Mouse (Mus musculus) large intestine, adult 2 months (tissue): ENCODE data around the gene Bmp8a. TPM values are rescaled to one million over a fixed set of nuclear protein-coding genes. Genes with fewer than 3 reads are reported as not detected.
"Not testable (repeated sequence)": the region's sequence is repeated elsewhere in the genome, so short reads cannot be mapped to it uniquely, and the experiment has no call there.

Experiments used
- DNase-seq: peaks from one replicate; pipeline ENCODE4 v3.0.0-alpha.2; 2012; ENCODE audit warnings: low read depth, low spot score
- WGBS: fragments of 180-500 bp; shearing (Covaris S2); methylation state at CpG from one replicate; pipeline ENCODE4 v1.1.7; 2018; 5-methylcytosine and 5-hydroxymethylcytosine counted together
- polyA plus RNA-seq: library from polyadenylated mRNA; depleted of rRNA; stranded (reverse); fragments of >200 nt; gene quantifications from 2 replicates; pipeline ENCODE4 v1.2.3, GENCODE M21; 2012; rRNA removed

The Bmp8a gene
- 4.2 and 12.7 TPM in 2 replicates for polyA plus RNA-seq

DNA sequence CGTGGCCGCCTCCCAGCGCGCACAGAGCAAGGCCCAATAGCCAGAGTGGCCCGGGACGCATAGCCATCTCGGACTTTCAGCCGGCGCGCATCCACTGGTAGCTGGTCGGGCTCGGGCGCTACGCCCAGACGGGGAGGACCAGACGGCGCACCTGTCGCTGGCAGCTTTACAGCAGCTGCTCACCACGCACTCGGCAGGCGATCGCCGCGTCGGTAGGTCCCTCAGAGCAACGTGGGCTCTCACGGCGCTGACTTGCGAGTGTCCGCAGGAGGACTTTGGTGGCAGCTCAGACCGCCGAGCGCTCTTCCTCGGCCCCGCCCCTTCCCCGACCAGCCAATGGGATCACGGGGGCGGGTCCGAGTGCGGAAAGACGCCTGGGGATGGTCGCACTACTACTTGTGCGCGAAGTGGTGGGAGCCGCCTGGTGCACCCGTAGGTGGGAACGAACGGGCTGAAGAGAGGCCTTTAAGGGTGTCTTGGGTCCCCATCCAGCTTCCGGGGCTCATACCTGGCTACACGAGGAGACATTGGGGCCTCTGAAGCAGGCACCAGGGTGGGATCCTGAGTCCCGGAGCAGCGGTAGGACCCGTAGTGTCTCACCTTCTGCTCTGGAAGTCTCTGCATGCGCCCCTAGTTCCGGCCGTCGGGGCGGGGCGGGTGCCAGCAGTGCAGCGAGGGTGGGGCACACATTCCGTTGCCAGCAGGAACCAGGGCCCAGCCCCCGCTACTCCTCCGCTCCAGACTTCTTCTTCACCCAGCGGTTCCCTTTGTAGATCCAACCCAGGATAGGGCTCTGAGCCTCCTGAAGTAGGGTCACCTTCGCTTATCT lies at the start of gene Bmp8a:
Gene Bmp8a (minus strand): TSS at position 611 of the 829 bp plus-strand sequence.
- peak; percentile 44 for DNase-seq
- WGBS, result under 1% methylated on average over 65 of the region's 65 CpGs

DNA sequence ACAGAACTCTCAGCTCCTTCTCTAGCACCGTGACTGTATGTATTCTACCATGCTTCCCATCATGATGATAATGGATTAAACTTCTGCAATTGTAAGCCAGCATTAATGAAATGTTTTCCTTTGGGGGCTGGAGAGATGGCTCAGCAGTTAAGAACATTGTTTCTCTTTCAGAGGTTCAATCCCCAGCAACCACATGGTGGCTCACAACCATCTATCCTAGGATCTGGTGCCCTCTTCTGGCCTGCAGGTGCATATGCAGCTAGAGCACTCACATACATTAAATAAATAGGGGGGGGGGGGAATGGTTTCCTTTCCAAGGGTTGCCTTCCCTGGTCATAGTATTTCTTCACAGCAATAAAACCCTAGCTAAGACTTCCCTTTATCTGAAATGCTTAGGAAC lies 49.1 kb upstream of the Bmp8a start:
- no peak for DNase-seq
- WGBS, result 100% methylated on average over 1 of the region's 1 CpGs

DNA sequence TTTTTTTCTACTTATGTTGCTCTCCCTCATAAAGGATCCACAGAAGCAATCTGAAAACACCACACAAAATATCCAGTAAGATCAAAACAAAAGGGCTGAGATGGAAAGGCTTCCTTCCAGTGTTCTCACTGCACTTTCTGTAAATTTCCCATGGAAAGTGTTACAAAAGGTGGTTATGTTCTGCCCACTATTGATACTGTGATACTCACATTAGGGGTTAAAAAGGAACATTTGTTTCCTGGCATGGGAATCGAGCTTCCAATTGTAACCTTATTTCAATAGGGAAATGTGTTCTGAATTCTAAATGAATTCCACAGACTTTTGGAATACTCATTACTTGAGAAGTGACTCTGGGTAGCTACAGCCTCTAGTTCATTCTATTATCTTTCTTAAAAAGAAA lies 42.0 kb upstream of the Bmp8a start:
- 72% methylated on average over 1 of the region's 1 CpGs for WGBS
- DNase-seq, result no peak

DNA sequence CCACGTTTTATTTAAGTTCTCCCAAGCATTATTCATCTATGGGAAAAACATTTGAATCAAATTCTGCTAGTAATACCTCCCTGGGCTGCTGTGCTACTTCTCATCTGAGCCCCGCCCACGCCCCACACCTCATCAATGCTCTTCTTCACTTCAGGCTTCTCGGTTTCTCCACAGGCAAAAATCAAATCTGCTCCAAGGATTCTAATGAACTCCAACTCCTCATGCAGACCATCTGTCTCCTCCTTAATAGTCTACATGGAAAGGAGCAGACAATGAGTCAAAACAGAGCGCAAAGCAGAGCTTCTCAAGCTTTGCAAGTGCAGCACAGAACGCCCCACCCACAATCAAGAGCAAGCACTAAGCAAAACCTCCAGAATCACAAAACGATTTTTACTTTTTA lies 40.1 kb upstream of the Bmp8a start:
- 90% methylated on average over 7 of the region's 7 CpGs for WGBS

DNA sequence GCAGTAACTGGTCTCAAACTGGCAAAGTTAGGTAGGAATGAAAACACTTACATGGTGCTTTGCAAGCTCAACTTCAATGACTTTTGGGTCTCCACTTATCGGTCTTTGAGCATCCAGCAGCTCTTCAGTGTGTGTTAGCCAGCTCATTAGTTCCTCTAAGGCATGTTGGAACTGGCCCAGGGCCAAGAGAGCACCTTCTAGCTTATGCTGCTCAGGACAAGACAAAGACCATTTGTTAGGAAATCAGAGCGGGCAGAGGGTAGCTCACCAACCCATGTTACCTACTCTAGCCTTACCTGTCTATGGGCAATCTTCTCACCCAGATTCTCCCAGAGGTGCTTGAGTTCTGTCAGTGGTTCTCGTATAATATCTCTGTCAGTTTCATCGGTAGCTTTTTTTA lies 39.0 kb upstream of the Bmp8a start:
- WGBS, result 92% methylated on average over 4 of the region's 4 CpGs
- no peak for DNase-seq

More for the DNA sequence above, 40.1 kb upstream of the Bmp8a start:
- no peak for DNase-seq

DNA sequence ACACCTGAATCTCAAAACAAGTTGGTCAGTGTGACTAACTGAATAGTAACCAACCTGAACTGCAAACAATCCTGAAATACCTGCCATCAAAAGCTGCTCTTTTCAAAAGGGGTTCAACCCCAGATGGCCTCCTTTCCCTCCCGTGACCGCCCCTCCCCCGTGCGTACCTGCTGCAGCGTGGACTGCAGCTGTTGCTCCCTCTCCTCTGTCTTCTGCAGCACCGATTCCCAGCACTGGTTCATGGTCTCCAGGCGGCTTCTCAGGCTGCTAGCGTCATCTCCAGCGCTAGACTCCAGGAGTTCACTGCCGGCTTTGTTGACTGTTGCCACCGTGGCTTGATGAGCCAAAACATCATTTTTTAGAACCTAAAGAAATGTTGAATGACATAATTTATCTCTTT lies 38.5 kb upstream of the Bmp8a start:
- DNase-seq, result no peak
- WGBS, result 93% methylated on average over 11 of the region's 11 CpGs

DNA sequence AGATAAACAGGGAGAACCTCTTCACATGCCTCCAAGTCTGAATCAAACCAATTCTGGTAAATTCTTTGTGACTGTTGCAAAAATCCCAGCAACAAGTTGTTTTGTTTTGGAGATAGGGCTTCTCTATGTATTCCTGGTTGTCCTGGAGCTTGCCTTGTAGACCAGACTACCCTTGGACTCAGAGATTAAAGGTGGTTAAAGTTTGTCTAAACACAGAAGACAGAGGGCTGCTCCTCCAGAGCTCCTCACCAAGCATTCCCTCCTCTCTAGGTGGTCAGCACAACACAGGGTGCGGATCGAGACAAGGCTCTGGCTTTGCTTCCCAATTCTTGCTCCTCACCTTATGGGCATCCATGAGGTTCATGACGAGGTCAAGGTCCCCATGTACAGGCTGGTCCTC lies 33.0 kb upstream of the Bmp8a start:
- WGBS, result 94% methylated on average over 3 of the region's 3 CpGs
- no peak for DNase-seq

DNA sequence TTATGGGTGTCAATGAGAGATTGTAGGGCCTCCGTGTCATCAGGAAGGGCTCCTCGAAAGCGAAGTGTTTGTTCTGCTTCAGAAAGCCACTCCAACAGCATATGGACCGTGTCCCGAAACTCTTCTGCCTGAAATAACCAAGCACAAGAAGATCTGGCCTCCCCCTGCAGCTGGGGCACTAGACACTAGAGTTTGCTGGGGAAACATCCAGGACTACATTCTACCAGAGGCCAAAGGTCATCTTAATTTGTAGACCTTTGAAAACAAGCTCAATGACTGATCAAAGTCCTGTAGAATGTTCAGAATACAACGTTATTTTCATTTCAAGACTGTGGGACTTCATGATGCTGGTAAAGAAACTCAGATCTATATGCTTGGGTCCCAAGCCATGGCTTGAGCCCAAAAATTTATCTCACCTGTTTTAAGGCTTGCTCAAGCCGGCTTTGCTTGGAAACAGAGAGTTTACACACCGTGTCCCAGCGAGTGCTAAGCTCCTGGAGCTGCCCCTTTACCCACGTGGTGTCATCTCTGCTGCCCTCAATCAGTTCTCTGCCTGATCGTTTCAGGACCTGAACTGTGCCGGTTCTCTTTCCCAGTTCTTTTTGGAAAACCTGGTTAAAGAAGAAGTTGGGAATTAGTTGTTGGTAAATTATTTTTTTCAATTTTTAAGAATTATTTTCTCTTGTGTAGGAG lies 31.4 kb upstream of the Bmp8a start:
- DNase-seq, result no peak
- WGBS, result 89% methylated on average over 12 of the region's 12 CpGs

DNA sequence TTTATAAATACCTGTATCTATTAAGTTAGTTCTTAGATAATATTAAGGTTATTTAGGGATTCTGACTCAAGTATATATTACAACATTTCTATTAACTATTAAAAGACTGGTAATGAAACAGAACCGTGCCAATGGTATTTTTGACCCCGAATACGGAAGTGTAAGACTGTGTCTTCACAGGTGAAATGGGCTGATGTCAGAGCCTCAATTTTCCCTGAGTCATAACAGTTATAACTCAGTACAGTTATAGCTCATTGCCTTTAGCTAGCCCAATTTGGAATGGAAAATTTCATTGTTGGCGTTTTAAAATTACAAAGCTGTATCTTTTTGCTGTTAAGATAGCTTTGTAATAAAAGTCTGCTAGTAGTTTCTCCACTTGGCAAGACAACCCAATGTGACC lies 20.5 kb upstream of the Bmp8a start:
- 86% methylated on average over 4 of the region's 4 CpGs for WGBS
- no peak for DNase-seq

DNA sequence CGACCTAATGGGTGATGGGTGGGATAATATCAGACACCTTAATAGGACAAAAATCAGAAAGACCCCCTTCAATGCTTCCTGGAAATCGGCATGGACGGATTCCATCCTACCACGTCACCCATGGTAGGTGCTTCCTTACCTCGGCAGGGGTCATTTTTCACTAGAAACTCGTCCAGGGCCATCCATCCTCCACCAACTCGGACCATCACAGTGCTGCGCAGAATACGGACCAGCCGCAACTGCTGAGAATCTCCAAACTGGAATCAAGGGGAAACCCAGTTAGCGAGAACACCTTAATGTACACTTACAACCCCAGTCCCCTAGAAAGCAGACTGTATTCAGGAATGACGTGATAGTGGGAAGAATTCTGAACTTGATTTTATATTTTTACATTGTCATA lies 17.7 kb upstream of the Bmp8a start:
- WGBS, result 94% methylated on average over 12 of the region's 12 CpGs
- DNase-seq, result no peak

DNA sequence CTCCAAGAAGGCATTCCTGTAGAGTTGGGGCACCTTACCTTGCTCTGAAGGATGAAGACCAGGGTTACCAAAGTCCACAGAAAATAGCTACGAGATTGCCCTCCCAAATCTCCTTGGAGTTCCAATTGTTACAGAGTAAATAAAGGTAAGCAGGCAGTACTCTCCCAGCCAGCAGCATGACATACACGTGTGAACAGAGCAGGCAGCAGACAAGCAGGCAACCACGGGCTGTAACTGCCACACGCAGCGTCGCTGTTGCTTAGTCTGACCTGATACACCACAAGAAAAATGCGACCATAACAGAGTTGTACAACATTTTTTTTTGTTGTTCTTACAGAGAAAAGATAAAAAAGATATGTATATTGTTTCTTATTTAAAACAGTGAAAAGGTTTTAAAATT lies 15.6 kb upstream of the Bmp8a start:
- DNase-seq, result no peak
- 86% methylated on average over 7 of the region's 7 CpGs for WGBS

DNA sequence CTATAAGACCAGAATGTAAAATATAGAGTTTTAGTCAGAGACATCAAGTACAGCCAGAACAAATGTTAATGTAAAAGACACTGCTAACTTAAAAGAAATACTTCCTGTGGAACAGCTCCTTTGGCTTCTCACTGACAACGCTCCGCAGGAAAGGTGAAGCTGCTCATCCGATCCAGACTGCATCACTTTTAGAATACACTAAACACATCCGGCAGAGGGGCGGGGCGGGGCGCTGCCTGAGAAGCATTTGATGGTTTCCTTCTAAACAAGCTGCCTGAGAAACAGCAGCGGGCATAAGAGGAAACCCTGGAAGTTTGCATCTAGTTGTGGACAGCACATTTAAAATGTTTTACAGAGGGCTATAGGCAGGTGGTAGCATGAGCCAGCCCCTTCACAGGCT lies 12.9 kb upstream of the Bmp8a start:
- WGBS, result 74% methylated on average over 8 of the region's 8 CpGs
- DNase-seq, result no peak

DNA sequence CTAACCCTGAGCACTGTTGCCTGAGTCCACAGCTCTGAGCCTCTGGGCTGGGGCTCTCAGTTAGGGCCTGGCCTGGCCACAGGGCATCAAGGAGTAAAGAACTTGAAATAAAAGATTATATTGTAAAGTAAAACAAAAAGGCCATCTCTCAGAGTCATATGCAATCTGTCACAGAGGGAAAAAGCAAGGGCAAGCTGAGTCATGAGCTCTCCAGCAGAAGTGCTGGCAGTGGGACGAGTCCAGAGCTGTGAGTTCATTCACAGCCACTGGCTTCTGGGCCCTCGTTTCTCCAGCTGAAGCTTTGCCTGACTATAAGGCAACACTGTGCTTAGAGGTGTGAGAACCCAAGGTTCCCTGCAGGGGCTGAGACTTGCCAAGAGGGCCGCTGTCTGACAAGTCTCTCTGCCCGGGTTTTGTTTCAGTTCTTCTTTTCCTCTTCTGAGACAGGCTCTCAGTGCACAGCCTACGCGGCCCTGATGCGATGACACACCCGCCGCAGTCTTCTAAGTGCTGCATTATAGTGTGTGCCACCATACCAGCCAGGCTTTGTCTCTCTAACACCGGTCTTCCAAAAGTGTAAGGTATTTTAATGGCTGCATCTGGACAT lies 10.3 kb upstream of the Bmp8a start:
- DNase-seq, result no peak
- WGBS, result 89% methylated on average over 10 of the region's 10 CpGs

DNA sequence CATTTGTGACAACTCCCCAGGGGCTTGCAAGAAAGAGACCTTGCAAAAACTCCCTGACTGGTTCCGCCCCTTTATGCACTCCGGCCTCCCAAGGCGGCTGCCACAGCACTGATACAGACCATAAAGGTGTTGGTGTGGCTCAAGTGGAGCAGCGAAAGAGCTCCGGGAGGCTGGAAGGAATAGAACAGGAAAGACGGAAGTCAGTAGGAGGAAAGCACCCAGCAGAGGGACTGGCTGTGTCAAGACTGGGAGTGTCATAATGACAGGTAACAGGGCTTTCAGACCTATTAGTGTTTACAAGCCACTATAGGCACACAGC lies 378 bp upstream of the Bmp8a start:
- DNase-seq, result peak; percentile 57
- 3% methylated on average over 6 of the region's 6 CpGs for WGBS

DNA sequence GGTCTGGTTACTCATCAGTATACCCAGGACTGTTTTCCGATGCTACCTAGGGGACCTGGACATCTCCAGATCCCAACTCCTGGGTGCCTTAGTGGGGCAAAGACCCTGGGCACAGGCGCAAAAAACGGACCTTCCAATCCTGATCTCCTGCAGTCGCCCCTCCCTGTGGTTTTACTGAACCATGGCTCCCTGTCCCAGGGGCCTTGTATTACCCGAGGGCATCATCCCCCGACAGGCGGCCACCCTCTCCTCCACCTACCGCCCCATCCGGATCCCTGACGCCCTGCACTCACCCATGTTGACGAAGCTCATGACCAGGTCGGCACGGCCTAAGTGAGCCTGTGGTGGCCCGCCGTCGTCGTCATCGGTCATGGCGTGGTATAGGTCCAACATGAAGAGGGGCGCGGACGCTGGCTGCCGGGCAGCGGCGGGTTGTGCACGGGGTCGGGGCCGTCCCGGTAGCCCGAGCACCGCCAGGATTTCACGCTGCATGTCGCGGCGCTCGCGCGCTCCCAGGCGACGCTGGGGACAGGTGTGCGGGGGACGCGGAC lies 886 bp downstream of the Bmp8a start:
- 4% methylated on average over 43 of the region's 43 CpGs for WGBS
- DNase-seq, result no peak

DNA sequence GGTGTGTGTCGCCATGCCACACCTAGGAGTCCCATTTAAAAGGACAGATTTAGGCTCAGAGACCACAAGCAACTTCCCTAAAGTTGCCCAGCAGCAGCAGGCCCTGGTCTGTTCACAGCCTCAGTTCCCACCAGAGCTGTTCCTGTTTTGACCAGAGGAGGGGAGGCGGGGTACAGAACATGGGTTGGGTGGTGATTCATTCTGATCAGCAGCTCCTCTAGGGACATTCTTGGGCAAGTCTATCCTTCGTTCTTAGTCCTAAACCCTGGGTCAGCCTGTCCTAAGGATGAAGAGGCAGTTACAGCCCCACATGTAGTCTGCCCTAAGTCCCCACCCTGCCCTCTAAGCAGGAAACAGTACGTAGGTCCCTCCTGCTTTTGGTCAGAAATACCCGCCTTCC lies 2.8 kb downstream of the Bmp8a start:
- no peak for DNase-seq
- 62% methylated on average over 5 of the region's 5 CpGs for WGBS

DNA sequence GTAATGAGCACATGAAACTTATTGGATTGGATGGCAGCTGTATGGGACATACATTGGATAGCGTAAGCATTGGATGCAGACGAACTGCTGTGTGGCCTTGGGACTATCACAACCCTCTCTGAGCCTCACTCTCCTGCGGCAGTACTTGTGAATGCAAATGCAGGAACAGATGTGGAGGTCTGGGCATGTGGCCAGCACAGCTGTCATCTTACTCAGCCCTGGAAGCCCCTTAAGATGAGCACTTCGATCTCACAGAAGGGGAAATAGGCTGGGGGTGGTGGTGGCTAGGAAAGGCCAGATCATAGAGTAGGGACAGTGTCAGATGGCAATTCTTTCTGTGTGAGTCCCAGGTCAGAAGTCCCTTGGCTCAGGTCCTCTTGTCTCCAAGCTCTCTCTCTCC lies 5.4 kb downstream of the Bmp8a start:
- DNase-seq, result no peak
- 69% methylated on average over 4 of the region's 4 CpGs for WGBS

DNA sequence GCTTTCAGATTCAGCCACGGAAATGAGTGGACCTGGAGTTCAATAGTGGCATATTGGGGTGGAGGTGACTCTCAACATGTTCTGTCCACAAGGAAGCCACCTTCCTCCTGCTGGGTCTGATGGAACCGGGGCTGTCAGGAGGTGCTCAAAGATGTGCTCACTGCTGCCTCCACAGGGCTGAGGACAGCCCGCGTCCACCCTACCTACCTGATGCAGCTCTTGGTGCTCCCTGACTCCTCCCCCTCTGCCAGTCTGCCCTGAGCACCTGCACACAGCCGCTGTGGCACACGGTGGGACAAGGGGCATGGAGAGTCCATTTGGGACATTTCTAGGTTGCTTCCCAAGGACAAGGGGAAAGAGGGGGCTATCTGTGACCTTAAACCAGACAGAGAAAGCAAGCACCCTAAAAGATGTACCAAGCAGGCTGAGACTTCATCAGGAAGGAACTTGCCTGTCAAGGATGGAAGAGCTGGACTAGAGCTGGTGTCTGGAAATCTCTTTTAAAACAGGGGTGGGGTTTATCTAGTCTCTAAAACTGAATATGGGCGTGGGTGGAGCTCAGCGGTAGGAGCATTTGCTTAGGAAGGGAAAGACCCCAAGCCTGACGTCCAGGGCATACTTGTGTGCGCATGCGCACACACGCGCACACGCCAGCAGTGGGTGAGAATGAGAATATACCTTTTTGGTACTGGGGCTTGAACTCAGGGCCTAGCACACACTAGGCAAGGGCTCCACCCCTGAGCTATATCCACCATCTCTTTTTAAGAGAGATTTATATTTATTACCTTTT lies 7.1 kb downstream of the Bmp8a start:
- DNase-seq, result no peak

DNA sequence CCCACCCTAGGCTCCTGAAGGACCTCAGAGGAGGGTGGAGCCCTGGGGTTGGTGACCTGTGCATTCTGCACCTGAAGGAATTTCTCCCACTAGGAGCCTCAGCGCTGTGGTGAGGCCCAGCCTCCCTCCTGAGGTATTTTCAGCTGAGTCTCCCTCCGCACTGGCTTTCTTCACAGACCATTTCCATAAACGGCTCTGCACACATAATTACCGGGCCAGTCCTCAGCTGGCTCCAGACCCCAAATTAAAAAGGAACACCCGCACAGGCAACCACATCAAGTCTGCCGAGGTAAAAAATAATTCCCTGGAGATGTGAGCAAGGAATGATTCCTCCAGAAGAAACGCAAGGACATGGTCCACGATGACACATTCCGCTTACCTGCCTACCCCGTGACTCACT lies 7.8 kb downstream of the Bmp8a start:
- not testable (repeated sequence) for DNase-seq
- WGBS, result 68% methylated on average over 10 of the region's 10 CpGs

More for the DNA sequence above, 7.1 kb downstream of the Bmp8a start:
- 61% methylated on average over 14 of the region's 14 CpGs for WGBS

DNA sequence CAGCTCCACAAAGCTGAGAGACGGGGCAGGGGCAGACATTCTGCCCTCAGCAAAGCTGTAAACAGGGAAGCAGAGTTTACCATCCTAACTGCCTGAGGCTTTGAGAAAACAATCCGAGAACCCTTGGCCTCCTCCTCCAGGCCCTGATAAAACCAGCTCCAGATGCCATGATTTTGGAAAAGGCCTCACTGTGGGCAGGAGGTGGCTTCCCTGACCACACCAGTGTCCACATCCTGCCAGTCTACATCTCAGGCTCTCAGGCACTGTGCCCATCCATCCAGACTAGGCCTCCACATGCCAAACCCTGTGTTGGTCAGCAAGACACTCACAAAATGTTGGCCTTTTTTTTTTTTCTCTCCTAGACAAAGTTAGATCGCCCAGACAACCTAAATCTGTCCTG lies 8.9 kb downstream of the Bmp8a start:
- no peak for DNase-seq
- WGBS, result 57% methylated on average over 3 of the region's 3 CpGs
